Mouse (Mus musculus) limb, embryonic 13.5 days (tissue): ENCODE measurements around the gene Dmbx1. TPM values are rescaled to one million over a fixed set of nuclear protein-coding genes. Genes with fewer than 3 reads are reported as not detected.

Source experiments
- ATAC-seq: fragments of 200-750 bp; cut with Nextera tagmentation; 2 replicates; pipeline ENCODE4 v1.8.0; 2017; ENCODE audit warnings: low read depth, moderate number of reproducible peaks, moderate TSS enrichment; ENCODE audit not compliant: low FRiP score
- H3K27ac ChIP-seq: fragments of 300-500 bp; sonication (generic); 2 replicates; pipeline ENCODE4 v1.5.1; 2015; ENCODE audit warnings: inconsistent platforms, mild to moderate bottlenecking, moderate library complexity
- H3K27me3 ChIP-seq: fragments of 300-500 bp; sonication (generic); 2 replicates; pipeline ENCODE4 v1.6.1; 2015; ENCODE audit warnings: mild to moderate bottlenecking, inconsistent platforms
- H3K36me3 ChIP-seq: fragments of 300-500 bp; sonication (generic); 2 replicates; pipeline ENCODE4 v1.6.1; 2015; ENCODE audit warnings: inconsistent platforms, mild to moderate bottlenecking, moderate library complexity
- H3K4me1 ChIP-seq: fragments of 300-500 bp; sonication (generic); 2 replicates; pipeline ENCODE4 v1.6.1; 2015; ENCODE audit warnings: inconsistent platforms
- H3K4me2 ChIP-seq: fragments of 300-500 bp; sonication (generic); replicated peaks from 2 replicates; pipeline ENCODE4 v1.6.1; 2015; ENCODE audit warnings: inconsistent platforms, mild to moderate bottlenecking, moderate library complexity
- H3K4me3 ChIP-seq: fragments of 300-500 bp; sonication (generic); 2 replicates; pipeline ENCODE4 v1.5.1; 2015; ENCODE audit warnings: moderate library complexity, mild to moderate bottlenecking, inconsistent platforms
- H3K9ac ChIP-seq: fragments of 300-500 bp; sonication (generic); 2 replicates; pipeline ENCODE4 v1.6.1; 2015; ENCODE audit warnings: mild to moderate bottlenecking, inconsistent platforms
- H3K9me3 ChIP-seq: fragments of 300-500 bp; sonication (generic); 2 replicates; pipeline ENCODE4 v1.6.1; 2016; ENCODE audit warnings: inconsistent platforms
- WGBS: fragments of 180-500 bp; shearing (Covaris S2); methylation state at CpG from one replicate; pipeline ENCODE4 v1.1.7; 2015; 5-methylcytosine and 5-hydroxymethylcytosine counted together
- polyA plus RNA-seq: library from polyadenylated mRNA; unstranded; fragments of >200 nt; fragmentation: Nextera tagmentation; extraction: Ambion mirVana; gene quantifications from 2 replicates; pipeline ENCODE4 v1.2.1, GENCODE M21; 2015

Gene Dmbx1
- polyA plus RNA-seq, 1 experiment from 2014 or later: not detected

DNA sequence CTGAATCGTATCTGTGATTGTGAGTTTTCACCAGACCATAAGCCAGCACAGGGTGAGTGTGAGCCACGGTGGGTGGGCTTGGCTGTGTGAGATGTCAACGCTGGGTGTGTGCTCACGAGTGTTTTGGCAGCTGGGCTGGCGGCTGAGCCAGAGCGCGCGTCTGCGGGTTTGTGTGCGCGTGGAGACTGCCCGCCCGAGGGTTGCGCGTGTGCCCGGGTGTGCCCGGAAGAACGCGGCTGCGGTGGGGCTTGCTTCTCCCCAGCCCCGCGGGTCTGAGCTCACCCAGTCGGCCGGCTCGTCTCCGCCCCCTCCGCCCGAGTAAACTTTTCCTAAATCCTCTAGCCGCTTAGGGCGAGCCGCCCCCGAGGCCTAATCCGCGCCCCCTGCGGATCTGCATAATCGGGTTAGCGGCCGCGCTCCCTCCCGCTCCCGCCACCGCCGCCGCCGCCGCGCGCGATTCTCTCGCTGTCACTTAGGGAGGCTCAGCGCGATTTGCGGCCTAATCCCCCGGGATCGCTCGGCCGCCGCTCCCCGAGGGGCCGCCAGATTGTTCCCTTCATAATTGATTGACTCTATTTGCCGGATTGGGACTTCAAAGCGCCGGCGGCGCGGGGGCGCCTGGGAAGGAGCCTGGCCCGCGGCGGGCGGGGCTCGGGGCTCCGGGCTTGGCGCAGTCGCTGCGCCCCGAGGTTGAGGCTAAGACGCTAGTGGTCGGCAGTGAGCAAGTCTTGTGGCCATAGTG lies 23.1 kb upstream of the Dmbx1 start:
- ATAC-seq: peak; percentile 52
- H3K4me2 ChIP-seq: peak overlapping the region; percentile 93
- H3K9ac ChIP-seq: peak overlapping the region; percentile 74
- H3K9me3 ChIP-seq: no peaks in the 10 kb centered on the region; the same call in 1 of the 2 replicates
- peak overlapping the region; percentile 66 for H3K4me3 ChIP-seq
- H3K27ac ChIP-seq: no peak overlapping the region
- under 1% methylated on average over 76 of the region's 79 CpGs for WGBS
- peaks cover 23% of the 10 kb centered on the region for H3K4me1 ChIP-seq
- H3K36me3 ChIP-seq: no peaks in the 10 kb centered on the region
- peaks cover 88% of the 10 kb centered on the region for H3K27me3 ChIP-seq

- Histone ChIP-seq H3K4me2 (no peak overlapping the region), H3K27ac (no peak overlapping the region), H3K4me3 (peak overlapping the region; percentile 66)
Observed at GRCm38 (mm10) chr4:115961991-115962390, 22.3 kb upstream of the Dmbx1 start.

DNA sequence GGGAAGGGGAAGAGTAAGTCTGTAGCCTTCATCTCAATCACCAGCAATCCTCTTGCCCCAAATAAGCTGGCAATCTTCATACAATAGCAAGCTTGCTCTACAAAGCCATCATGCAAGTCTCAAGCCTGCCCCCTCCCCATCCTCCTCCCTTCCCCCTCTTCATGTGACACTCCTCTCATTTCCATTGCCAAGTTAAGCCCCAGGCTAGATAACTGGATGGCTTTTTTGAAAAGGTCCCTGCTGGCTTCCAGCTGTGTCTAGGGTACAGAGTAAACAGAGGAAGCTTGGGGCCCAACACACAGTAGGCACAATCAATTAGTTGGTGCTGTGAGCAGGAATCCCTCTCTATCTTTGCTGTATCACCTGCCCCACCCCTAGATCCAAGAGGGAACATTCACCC lies 19.8 kb upstream of the Dmbx1 start:
- H3K9ac ChIP-seq: no peak overlapping the region
- no peaks in the 10 kb centered on the region for H3K36me3 ChIP-seq
- no peaks in the 10 kb centered on the region; the same call in 1 of the 2 replicates for H3K9me3 ChIP-seq
- peaks cover 24% of the 10 kb centered on the region for H3K4me1 ChIP-seq
- no peak overlapping the region for H3K4me2 ChIP-seq
- H3K27ac ChIP-seq: no peak overlapping the region
- H3K4me3 ChIP-seq: no peak overlapping the region
- peaks cover 93% of the 10 kb centered on the region for H3K27me3 ChIP-seq
- no peak for ATAC-seq

More at GRCm38 (mm10) chr4:115961991-115962390, 22.3 kb upstream of the Dmbx1 start:
- H3K27me3 ChIP-seq: peaks cover 88% of the 10 kb centered on the region
- WGBS: 14% methylated on average over 7 of the region's 7 CpGs
- peaks cover 23% of the 10 kb centered on the region for H3K4me1 ChIP-seq
- H3K36me3 ChIP-seq: no peaks in the 10 kb centered on the region
- no peaks in the 10 kb centered on the region; the same call in 1 of the 2 replicates for H3K9me3 ChIP-seq
- ATAC-seq: no peak
- H3K9ac ChIP-seq: no peak overlapping the region

- Histone ChIP-seq H3K9me3 (no peaks in the 10 kb centered on the region), H3K36me3 (no peaks in the 10 kb centered on the region), H3K27me3 (peaks cover 93% of the 10 kb centered on the region), H3K27ac (no peak overlapping the region), H3K4me2 (no peak overlapping the region), H3K4me3 (no peak overlapping the region), H3K9ac (no peak overlapping the region; the same call in 1 of the 2 replicates), H3K4me1 (0 out of 2 replicates have a peak, but pooled peaks cover 3% of the 10 kb centered on the region)
- ATAC-seq: no peak
- WGBS: 5% methylated on average over 3 of the region's 3 CpGs
Observed at GRCm38 (mm10) chr4:115955494-115955775, 15.7 kb upstream of the Dmbx1 start.

DNA sequence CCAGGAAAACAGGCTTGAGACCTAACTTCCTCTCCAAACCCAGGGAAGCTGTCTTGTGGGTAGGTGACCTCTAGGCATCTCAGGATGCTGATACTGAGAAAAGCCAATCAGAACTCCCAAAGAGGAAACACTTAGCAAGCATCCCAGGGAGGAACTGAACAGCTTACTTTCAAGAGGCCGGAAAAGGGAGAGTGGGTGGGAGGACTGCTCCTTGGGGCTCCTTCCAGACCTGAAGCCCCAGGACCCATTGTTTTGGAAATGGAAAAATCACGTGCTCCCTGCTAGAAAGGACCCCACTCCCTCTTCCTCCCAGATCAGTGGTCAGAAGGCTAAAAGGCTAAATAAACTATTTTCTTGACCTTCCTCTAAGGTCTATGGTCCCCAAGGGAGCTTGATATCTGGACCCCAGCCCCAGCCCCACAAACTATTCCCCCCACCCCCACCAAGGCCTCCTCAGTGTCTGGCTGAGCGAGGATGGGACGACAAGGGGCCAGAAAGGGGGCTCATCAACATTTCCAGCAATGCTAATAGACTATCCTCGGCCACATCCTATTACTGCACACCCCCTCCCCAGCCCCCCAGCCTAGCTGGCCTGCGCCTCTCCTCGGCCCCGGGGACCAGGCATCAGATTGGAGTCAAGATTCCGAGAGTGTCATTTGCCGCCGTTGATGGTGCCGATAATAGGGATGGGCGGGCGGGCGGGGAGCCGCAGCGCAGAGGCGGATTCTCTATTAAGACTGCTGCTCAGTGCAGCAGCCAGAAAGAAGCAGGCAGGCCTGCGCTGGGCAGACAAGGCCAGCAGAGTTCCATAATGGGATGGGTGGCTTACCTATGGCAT lies 15.1 kb upstream of the Dmbx1 start:
- H3K9me3 ChIP-seq: no peaks in the 10 kb centered on the region
- H3K4me2 ChIP-seq: peak overlapping the region; percentile 32; the same call in 1 of the 2 replicates
- no peak for ATAC-seq

GRCm38 (mm10) chr4:115953559-115953958 lies 13.8 kb upstream of the Dmbx1 start:
- 41% methylated on average over 5 of the region's 5 CpGs for WGBS
- Histone ChIP-seq H3K36me3 (no peaks in the 10 kb centered on the region), H3K9ac (no peak overlapping the region), H3K4me3 (no peak overlapping the region), H3K27me3 (peaks cover 99% of the 10 kb centered on the region), H3K4me2 (no peak overlapping the region), H3K4me1 (0 out of 2 replicates have a peak, but pooled peaks cover 3% of the 10 kb centered on the region), H3K9me3 (no peaks in the 10 kb centered on the region), H3K27ac (no peak overlapping the region)
- ATAC-seq: no peak

More for the DNA sequence above, 15.1 kb upstream of the Dmbx1 start:
- Histone ChIP-seq H3K4me1 (0 out of 2 replicates have a peak, but pooled peaks cover 3% of the 10 kb centered on the region), H3K4me3 (no peak overlapping the region), H3K9ac (no peak overlapping the region; the same call in 1 of the 2 replicates), H3K36me3 (no peaks in the 10 kb centered on the region), H3K27ac (no peak overlapping the region), H3K27me3 (peaks cover 93% of the 10 kb centered on the region)
- 6% methylated on average over 19 of the region's 19 CpGs for WGBS

GRCm38 (mm10) chr4:115952758-115953157 lies 13.0 kb upstream of the Dmbx1 start:
- H3K27me3 ChIP-seq: peaks cover 100% of the 10 kb centered on the region
- WGBS: 11% methylated on average over 6 of the region's 6 CpGs

GRCm38 (mm10) chr4:115943669-115944314 lies 4.1 kb upstream of the Dmbx1 start:
- H3K36me3 ChIP-seq: no peaks in the 10 kb centered on the region
- 1% methylated on average over 40 of the region's 41 CpGs for WGBS
- no peak overlapping the region for H3K27ac ChIP-seq
- H3K27me3 ChIP-seq: peaks cover 100% of the 10 kb centered on the region
- no peak for ATAC-seq
- H3K4me1 ChIP-seq: peaks cover 22% of the 10 kb centered on the region
- peak overlapping the region; percentile 32 for H3K4me3 ChIP-seq
- H3K9ac ChIP-seq: no peak overlapping the region
- peak overlapping the region; percentile 54 for H3K4me2 ChIP-seq
- no peaks in the 10 kb centered on the region for H3K9me3 ChIP-seq

More at GRCm38 (mm10) chr4:115952758-115953157, 13.0 kb upstream of the Dmbx1 start:
- Histone ChIP-seq H3K9ac (no peak overlapping the region), H3K4me3 (no peak overlapping the region), H3K4me1 (0 out of 2 replicates have a peak, but pooled peaks cover 3% of the 10 kb centered on the region), H3K4me2 (no peak overlapping the region), H3K9me3 (no peaks in the 10 kb centered on the region), H3K27ac (no peak overlapping the region), H3K36me3 (no peaks in the 10 kb centered on the region)
- ATAC-seq: no peak

DNA sequence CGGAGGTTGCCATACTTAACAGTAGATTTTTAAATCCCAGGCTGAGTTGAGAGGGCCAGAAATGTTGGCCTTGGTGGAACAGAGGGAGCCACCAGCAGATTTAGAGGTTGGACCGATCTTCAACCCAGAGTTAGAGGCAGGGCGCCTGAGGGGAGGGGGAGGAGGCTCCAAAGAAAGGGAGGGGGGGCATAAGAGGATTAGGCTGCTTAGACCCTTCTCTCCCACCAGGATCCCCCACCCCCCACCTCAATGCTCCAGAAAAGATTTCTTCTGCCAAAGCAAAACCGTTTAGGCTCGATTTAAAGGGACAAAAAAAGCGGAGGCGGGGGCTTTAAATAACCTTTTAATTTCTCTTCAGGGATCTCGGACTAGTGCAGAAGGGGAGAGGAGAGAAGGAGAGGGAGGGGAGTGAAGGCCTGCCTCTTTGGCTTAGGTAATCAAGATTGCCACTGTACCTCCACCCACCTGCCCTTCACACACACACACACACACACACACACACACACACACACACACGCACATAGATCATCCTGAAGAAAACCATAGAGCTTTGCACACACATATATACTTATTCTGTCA lies 1.6 kb upstream of the Dmbx1 start:
- H3K9me3 ChIP-seq: no peaks in the 10 kb centered on the region
- H3K36me3 ChIP-seq: no peaks in the 10 kb centered on the region
- H3K27me3 ChIP-seq: peaks cover 100% of the 10 kb centered on the region
- no peak overlapping the region for H3K4me3 ChIP-seq
- no peak overlapping the region for H3K27ac ChIP-seq
- H3K9ac ChIP-seq: no peak overlapping the region
- H3K4me1 ChIP-seq: peaks cover 31% of the 10 kb centered on the region
- WGBS: 5% methylated on average over 9 of the region's 9 CpGs
- H3K4me2 ChIP-seq: no peak overlapping the region
- ATAC-seq: no peak

DNA sequence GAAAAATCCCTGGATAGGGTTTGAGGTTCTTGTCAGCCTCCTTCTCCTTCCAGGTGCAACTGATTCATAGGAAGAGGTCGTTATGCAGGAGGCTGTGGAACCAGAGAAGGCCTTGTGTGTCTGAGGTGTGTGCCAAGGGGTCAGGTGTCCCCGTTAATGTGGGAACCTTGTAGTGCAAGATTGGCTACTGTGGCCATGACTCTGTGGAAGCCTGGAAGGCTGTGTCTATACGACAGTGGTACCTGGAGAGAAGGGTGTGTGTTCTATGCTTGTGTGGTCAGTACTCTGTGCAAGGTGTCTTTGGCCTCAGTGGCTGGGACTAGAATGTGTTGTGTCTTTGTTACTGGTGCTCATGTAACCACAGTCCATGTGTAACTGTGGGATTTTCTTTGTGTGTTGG lies 955 bp upstream of the Dmbx1 start:
- Histone ChIP-seq H3K4me3 (no peak overlapping the region), H3K9me3 (no peaks in the 10 kb centered on the region), H3K4me1 (peaks cover 37% of the 10 kb centered on the region), H3K4me2 (no peak overlapping the region), H3K27ac (no peak overlapping the region), H3K9ac (no peak overlapping the region), H3K27me3 (peaks cover 100% of the 10 kb centered on the region), H3K36me3 (no peaks in the 10 kb centered on the region)
- ATAC-seq: no peak
- WGBS: 2% methylated on average over 3 of the region's 3 CpGs

DNA sequence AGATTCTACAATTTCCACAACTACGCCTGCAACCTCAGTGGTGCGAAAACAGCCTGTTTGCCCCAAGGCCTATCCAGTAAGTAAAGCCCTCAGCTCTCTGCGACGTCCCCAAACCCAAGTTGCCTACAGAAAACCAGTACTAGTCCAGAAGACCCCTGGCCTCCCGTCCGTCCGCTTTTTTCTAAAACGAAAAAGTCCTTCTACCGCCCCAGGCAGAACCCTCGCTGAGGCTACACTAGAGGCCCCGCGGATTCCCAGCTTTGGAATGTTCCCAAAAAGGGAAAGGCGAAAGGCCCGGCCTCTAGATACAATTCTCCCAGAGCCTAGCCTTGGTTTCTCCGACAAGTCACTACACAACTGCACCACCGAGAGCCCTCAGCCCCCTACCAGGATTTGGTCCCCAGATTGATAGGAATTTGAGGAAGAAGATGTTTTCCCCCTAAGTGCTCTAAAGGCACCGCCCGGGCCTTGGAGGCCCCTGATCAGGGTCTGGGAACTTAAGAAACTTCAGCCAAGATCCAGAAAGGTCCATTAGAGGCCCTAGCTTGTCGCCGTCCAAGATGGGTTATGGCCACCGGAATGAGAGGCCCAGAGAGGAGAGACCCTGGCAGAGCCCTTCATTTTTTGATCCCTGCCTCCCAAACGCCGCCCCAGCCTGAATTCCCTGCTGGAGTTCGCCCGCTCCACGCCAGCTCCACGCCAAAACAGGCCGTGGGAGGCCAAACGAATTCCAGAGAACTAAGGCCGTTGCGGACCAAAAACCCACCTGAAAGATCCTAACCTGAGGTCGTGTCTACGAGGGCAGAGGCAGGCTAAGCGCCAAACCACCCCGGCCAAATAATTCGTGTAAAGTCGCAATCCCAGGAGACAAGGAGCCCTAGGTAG lies 1.2 kb downstream of the Dmbx1 start:
- H3K36me3 ChIP-seq: no peaks in the 10 kb centered on the region
- no peak overlapping the region for H3K27ac ChIP-seq
- 2% methylated on average over 37 of the region's 37 CpGs for WGBS
- peaks cover 36% of the 10 kb centered on the region for H3K4me1 ChIP-seq
- H3K4me3 ChIP-seq: peak overlapping the region; percentile 45
- no peaks in the 10 kb centered on the region for H3K9me3 ChIP-seq
- H3K27me3 ChIP-seq: peaks cover 100% of the 10 kb centered on the region
- no peak overlapping the region for H3K9ac ChIP-seq
- peak overlapping the region; percentile 68 for H3K4me2 ChIP-seq
- no peak for ATAC-seq
